Comparison of ENCODE assay signal across 36 mouse cellular contexts in the genomic region with DNA sequence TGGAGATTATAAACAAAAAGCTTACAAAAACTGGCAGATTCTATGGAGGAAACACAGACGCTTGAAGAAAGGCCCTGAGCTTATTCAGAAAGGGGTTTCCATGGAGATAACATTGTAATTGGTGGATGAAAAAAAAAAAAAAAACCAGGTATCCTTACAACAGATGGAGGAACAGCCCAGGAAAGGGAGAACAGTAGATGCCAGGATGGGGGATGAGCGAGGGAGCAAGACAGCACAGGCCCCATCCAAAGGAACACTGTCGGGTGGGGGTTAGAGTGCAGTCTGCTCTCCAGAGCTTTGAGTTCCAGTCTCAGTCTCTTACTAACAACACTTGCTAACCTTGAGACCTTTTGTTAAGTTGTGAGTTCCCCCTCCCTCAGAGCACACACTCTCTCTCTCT. TPM values are rescaled to one million over a fixed set of nuclear protein-coding genes. Genes with fewer than 3 reads are reported as not detected.
"Had no signal": no experiment of that assay in that cellular context is flagged by ENCODE, and none has a peak within 500 bp of the region (broad histone marks: within the 10 kb centered on the region; RNA-seq: fewer than 3 reads in every experiment).

No protein-coding gene starts in this region.

- ATAC-seq: hindbrain, embryonic 16.5 days; inflammation-experienced regulatory T-cells, adult 6 months; intestine, embryonic 15.5 days; liver, postnatal 0 days had no signal

- H3K27ac ChIP-seq: gastrocnemius, adult 2 months; heart, adult 2 months; heart, embryonic 13.5 days; heart, embryonic 15.5 days; hindbrain, embryonic 10.5 days; hindbrain, embryonic 12.5 days; hindbrain, embryonic 14.5 days; intestine, embryonic 15.5 days; kidney, embryonic 15.5 days; kidney, postnatal 0 days; left cerebral cortex, adult 2 months; limb, embryonic 10.5 days; limb, embryonic 12.5 days; liver, embryonic 13.5 days; liver, embryonic 15.5 days had no signal

- H3K4me3 ChIP-seq: gastrocnemius, adult 2 months; heart, adult 2 months; heart, embryonic 13.5 days; heart, embryonic 15.5 days; hindbrain, embryonic 10.5 days; hindbrain, embryonic 12.5 days; intestine, embryonic 15.5 days; kidney, embryonic 15.5 days; left cerebral cortex, adult 2 months; limb, embryonic 10.5 days; limb, embryonic 12.5 days; liver, embryonic 13.5 days; liver, embryonic 15.5 days had no signal

- H3K9me3 ChIP-seq: heart, embryonic 15.5 days; hindbrain, embryonic 10.5 days; hindbrain, embryonic 12.5 days; intestine, embryonic 15.5 days; kidney, embryonic 15.5 days; limb, embryonic 10.5 days; limb, embryonic 12.5 days; liver, embryonic 13.5 days; liver, embryonic 15.5 days had no signal

- H3K4me2 ChIP-seq: heart, embryonic 11.5 days; heart, embryonic 13.5 days; heart, embryonic 15.5 days; hindbrain, embryonic 12.5 days; hindbrain, embryonic 14.5 days; intestine, embryonic 15.5 days; kidney, embryonic 15.5 days; limb, embryonic 12.5 days; liver, embryonic 11.5 days; liver, embryonic 13.5 days; liver, embryonic 15.5 days had no signal

- H3K27me3 ChIP-seq: hindbrain, embryonic 12.5 days; intestine, embryonic 15.5 days; kidney, embryonic 15.5 days; limb, embryonic 12.5 days; liver, embryonic 13.5 days; liver, embryonic 15.5 days had no signal

- DNase-seq: gastrocnemius, adult 2 months; gastrocnemius, postnatal 10 days; gastrocnemius, postnatal 25 days; heart, adult 2 months; heart, postnatal 14 days; heart, postnatal 4 days; kidney, adult 11 months; kidney, adult 2 months; kidney, adult 9 months; kidney, postnatal 14 days; kidney, postnatal 36 days; layer of hippocampus, adult 9-11 months; liver; liver, embryonic 13.5 days; liver, postnatal 0 days had no signal

- H3K9ac ChIP-seq: heart, embryonic 13.5 days; heart, embryonic 15.5 days; hindbrain, embryonic 12.5 days; hindbrain, embryonic 14.5 days; intestine, embryonic 15.5 days; kidney, embryonic 15.5 days; limb, embryonic 12.5 days; liver, embryonic 13.5 days; liver, embryonic 15.5 days; liver, postnatal 0 days had no signal

- H3K36me3 ChIP-seq: heart, embryonic 13.5 days; heart, embryonic 15.5 days; hindbrain, embryonic 10.5 days; hindbrain, embryonic 12.5 days; intestine, embryonic 15.5 days; kidney, embryonic 15.5 days; limb, embryonic 10.5 days; limb, embryonic 12.5 days; liver, embryonic 13.5 days; liver, embryonic 15.5 days had no signal

- H3K4me1 ChIP-seq: heart, embryonic 13.5 days; heart, embryonic 15.5 days; hindbrain, embryonic 10.5 days; hindbrain, embryonic 12.5 days; intestine, embryonic 15.5 days; kidney, embryonic 15.5 days; limb, embryonic 10.5 days; limb, embryonic 12.5 days; liver, embryonic 13.5 days; liver, embryonic 15.5 days had no signal

RNA-seq across cellular contexts. Expression of gene Gsx2, which starts 31.1 kb away (rescaled TPM):
- total RNA-seq: gastrocnemius, adult 2 months; gastrocnemius, postnatal 10 days; gastrocnemius, postnatal 25 days; gastrocnemius, postnatal 4 days; granulocyte monocyte progenitor cell, adult 5-6 weeks; heart, adult 2 months; heart, postnatal 14 days; heart, postnatal 4 days had no signal
- polyA plus RNA-seq: heart, adult 2 months; heart, embryonic 11.5 days; heart, embryonic 13.5 days; heart, embryonic 15.5 days; heart, postnatal 0 days; inflammation-experienced regulatory T-cells, adult 6 months; intestine, embryonic 15.5 days; kidney, adult 2 months; kidney, embryonic 15.5 days; kidney, postnatal 0 days; large intestine, adult 2 months; limb, embryonic 10.5 days; limb, embryonic 12.5 days; limb, embryonic 14.5 days; liver, embryonic 11.5 days; liver, embryonic 13.5 days; liver, embryonic 15.5 days; liver, postnatal 0 days had no signal

RNA-seq across cellular contexts. Expression of gene Pdgfra, which starts 45.6 kb away (rescaled TPM):
- total RNA-seq: granulocyte monocyte progenitor cell, adult 5-6 weeks had no signal
- polyA plus RNA-seq: inflammation-experienced regulatory T-cells, adult 6 months had no signal
